Mouse (Mus musculus): Measurements from ENCODE around the gene Cdyl2.

Gene Cdyl2

DNA sequence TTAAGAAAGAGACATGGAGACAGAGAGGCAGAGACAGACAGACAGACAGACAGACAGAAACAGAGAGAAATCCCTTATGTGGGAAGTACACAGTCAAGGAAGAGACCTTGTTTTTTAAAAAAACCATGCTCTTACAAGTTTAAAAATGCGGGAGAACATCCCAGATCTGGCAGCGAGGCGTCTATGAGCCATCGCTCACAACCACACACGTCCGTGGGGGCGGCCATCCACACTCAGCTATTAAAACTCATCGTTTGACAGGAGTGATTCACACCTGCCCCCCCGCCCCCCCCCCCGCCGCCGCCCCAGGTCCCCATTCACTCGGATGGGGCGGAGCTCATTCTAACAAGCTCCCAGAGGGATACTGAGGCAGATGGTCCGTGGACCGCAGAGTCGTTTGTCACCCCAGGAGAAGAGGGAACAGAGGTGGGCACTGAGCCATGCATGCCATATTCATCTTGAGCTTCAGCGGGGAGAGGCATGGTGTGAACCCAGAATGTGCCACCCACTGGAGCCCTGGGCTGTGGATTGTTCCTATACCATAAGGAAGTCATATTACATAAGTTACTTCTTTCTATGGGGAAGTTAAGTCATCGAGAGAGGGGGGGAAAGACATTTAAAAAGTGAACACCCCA lies 113.0 kb downstream of the Cdyl2 start:
- peak; percentile 90 for DNase-seq

DNA sequence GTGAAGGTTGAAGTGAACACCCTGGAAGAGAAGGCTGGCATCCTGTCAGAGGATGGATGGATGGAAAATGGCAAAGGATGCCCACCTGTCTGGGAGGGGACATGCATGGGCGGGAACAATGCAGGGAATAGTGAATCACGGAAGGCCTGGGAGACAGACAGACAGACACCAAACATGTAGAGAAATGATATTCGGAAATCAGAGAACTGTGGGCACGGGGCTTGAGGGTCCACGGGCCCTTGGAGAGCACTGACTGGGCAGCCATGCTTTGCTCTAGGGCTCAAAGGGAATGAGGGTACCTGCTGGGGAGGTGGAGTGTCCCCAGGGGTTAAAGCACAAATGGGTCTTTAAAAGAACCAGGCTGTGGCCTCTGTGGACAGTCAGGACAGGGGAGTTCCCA lies 113.6 kb downstream of the Cdyl2 start:
- DNase-seq = no peak

DNA sequence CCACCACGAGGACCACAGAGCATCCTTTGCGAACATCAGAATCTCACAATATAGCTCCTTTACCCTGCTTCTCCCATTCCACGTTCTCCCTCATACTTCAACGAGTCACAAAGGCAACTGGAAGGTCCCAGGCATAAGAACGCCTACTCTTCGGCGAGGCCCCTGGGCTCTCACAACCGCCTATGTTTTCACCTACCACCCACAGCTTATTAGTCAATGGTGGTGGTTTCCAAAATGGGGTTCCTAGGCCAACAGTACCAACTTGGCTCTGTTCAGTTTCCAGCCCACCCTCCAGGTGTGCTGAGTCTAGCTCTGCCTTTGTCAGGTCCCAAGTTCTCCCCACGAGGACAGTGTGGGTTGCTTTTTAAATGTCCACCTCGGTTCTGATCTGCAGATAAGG lies 114.0 kb downstream of the Cdyl2 start:
- DNase-seq = peak; percentile 60

DNA sequence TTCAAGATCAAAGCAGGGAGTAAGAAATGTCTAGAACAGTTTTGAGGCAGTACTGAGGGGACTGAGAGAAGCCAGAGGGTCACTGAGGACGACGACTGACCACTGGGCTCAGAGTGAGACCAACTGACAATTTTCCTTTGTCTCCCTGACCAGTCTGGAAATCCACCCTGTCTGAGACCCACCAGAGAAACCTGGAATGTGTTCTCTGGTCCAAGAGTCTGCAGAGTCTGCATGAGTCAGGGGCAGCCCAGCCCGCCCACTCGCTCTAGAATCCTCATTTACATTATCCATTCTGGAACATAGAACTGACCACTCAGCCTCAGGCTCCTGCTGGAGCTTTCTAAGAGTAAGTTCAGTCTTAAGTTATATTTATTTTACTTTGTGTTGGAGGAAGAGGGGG lies 114.9 kb downstream of the Cdyl2 start:
- DNase-seq = no peak

DNA sequence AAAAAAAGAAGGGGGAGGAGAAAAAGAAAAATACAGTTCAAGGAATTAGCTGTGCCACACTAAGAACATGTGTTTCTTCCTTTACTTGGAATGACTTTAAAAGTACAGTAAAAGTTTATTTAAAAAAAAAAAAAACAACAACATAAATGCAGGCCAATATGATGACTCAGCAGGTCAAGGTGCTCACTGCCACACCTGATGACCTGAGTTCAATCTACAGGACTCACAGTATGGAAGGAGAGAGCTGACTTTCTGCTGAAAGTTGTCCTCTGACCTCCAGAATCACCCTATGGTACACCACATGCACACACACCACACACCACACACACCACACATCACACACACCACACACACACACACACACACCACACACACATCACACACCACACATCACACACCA lies 116.4 kb downstream of the Cdyl2 start:
- DNase-seq = no peak

DNA sequence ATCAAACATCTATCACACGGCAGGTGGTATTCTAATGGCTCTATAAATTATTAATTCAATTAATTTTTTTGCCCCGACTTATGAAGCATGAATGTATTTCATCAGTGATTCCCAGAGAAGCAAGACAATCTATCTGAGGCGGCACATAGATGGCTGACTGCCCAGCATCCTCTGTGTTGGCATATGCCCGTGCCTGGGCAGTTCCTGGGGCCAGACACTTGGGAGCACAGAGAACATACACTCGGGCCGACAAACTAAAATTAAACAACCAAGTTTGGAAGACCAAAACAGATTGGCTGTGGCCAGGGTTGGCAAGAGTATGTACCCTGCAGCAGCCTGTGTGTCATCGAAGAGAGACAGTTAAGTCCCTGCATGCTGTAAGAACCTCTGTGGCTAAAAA lies 117.9 kb downstream of the Cdyl2 start:
- no peak for DNase-seq

DNA sequence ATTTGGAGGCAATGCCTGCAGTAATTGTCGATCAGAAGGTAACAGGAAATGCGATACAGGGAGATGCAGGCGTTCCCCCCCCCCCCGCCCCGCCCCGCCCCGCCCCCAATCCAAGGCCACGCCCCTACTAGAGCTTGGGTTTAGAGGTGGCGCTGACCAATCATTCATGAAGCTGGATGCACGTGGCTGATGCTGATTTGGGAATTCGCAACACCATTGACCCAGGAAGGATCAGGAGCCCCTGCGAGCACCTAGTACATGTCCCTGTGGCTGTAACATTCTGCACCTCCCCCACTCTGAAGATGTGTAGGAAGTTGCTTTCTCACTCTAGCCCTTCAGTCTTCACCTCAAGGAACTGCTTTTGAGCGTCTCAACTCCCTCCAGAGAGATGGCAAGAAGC lies 126.6 kb downstream of the Cdyl2 start:
- DNase-seq = no peak

DNA sequence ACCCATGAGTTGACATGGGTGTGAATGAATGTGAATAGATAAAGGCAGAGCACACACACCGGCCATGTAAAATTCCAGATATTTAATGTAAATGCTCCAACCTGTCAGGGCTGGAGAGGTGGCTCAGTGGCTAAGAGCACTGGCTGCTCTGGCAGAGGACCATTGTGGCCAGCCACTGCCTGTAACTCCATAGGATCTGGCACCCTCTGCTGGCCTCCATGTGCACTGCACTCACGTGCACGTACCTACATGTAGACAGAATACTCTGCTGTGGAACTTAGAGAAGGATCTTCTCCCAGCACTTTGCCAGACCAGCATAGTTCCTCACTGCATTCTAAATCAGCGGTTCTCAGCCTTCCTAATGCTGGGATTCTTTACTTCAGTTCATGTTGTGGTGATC lies 130.0 kb downstream of the Cdyl2 start:
- DNase-seq = no peak

DNA sequence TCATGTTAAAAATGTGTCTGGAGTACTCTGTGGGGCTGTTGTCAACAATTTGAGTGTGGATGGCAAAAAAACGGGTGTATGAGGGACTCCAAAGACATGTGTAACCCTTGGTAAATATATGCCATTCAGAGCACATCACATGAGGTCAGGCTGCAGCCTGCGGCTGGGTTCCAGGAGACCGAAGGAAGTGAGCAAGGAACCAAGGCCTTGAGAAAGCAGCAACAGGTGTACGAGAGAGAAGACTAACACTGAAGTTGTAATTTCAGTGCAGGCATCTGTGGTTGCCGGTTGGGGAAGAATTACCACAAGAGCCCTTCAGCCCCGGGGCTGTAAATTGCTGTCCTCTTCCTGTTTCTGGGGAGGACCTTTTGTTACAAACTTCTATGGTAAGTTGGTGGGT lies 133.1 kb downstream of the Cdyl2 start:
- DNase-seq = no peak

DNA sequence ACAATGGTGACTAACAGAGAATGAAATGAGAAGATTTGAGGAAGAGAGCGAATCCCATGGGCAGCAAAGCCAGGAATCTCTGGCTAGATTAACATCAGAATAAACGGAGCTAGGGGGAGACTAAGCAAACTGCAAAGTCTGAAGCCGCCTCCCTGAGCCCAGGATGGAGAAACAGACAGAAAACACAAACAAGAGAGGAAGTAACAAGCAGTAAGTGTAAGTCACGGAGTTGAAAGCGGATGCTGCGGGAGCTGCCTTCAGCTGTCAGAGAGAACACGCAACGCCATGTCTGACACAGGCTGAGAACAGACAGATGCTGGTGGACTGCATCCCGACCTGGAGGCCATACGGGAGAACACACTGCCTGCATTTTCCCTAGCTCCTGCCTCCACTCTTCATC lies 141.6 kb downstream of the Cdyl2 start:
- DNase-seq = no peak

DNA sequence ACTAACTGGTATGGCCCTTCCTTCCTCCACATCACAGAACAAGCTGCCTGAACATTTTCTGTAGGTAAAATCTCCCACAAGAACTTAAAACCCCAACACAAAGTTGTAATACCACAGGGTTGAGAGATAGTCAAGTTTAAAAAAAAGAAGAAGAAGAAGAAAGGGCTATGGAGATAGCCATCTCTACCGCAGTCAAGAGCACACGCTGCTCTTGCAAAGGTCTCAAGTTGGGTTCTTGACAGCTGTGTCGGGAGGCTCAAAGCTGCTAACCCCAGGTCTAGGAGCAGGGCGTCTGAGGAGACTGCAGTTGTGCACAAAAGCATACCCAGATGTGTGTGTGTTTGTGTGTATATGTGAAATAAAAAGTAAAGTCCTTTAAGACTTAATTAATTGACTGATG lies 142.2 kb downstream of the Cdyl2 start:
- no peak for DNase-seq

DNA sequence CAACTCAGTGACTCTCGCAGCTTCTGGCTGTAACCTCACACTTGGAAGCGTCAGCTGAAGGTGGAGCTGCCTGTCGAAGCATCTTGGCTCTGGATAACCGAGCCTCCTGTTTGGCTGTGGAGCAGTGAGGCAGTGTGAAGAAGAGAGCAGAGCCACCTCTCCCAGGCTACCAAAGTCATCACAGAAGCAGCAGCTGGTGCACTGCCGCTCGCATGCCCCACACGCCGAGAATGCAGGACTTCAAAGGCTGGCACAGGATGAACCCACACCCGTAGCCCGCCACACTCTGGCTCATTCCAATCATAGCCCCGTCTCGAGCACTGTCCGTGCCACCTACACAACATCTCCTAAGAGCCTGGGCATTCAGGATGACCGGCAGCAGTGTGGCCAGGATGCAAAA lies 142.7 kb downstream of the Cdyl2 start:
- peak; percentile 11 for DNase-seq

DNA sequence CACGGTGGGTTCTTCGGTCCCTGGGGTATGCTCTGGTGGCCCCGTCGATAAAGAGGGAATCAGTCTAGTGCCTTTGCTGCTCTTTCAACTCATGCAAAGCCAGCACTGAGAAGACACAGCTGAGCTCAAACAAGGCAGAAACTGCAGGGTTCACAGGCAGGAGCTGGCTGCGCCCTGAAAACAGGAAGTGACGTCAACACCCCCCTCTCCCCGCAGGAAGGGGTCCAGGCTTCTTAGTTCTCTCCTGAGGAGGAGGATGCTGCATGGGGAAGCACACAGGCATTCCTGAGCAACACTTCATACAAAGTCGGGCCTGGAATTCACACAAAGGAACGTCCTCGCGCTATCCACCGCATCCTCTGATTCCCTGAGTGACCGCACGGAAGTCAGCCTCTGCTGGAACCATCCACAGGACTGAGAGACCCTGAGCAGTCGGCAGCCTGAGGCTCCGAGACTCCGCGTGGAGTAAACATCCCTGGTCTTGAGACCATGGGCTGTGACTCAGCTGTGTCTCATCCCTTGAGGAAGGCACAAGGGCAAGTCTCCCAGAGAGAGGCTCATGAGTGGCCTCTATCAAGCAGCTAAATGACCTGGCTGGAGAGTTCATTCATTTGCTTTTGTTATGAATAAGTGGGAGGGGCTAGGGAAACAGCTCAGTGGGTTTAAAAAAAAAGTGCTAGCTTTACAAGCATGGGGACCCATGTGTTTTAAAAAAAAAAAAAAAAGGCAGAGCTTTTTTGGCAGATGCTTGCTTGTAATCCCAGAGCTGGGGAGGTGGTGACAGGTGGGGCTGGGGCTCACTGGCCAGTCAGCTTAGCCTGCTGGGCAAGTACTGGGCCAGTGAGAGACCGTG lies 144.9 kb downstream of the Cdyl2 start:
- no peak for DNase-seq

DNA sequence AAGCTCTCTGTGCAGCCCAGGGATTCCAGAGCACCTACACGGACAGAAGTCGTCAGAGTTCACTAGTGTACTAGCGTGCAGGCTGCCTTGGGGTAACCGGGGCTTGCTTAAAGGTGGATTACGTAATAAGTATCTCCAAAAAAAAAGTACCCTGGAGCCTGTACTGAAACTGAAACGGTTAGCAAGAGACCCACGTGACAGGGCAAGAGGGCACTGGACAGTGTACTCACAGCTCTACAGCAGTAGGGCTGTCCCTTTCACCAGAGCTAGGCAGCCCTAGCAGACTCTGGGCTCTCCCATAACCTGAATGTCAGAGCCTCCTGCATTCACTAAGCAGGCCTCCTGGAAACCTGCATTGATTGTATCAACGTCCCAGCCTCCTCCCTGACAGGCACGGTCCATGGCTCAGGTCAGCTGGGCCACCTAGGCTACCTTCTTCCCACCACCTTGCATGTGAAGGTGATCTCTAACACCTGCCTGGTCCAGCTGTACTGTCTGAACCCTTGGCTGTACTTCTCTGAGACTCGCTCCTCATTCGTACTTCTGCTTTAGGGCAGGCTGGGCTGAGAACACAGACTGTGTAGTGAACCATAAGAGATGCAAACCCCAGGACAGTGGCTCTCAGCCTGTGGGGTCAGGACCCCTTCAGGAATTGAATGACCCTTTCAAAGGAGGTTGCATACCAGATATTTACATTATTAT lies 151.3 kb downstream of the Cdyl2 start:
- no peak for DNase-seq

DNA sequence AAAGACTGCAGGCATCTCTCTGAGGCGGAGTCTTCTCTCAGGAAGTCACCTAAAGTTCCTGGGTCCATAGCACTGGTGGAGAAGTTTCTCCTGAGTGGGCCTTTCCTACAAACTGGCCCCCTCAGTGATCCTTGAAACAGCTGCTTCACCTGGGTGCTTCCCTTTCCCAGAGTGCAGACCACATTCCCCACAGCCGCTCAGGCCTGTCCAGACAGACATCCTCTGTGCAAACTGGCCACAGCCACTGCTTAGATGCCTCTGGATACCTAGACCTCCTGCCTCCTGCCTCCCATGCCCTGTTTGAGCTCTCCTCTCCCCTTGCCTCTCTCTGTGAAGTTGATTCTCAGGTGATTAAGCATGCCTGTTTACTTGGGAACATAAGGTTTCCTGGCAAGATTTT lies 156.1 kb downstream of the Cdyl2 start:
- no peak for DNase-seq

DNA sequence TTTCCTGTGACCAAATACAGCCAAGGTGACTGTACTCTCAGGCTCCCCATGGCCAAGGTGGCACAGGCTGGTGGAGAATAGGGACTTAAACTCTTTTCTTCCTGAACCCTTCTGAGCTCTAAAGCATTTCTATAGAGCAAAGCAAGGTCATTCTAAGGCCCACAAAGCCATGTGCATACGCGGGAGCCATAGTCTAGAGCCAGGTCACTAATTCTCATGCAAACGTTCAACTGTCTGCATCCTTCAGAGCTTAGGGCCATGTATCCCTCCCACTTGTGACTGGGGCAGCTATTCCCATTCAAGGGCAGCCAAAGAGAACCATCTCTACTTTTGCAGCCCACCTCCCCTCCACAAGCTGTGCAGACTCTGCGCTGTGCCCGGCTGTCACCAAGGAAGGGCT lies 159.7 kb downstream of the Cdyl2 start:
- DNase-seq = no peak

DNA sequence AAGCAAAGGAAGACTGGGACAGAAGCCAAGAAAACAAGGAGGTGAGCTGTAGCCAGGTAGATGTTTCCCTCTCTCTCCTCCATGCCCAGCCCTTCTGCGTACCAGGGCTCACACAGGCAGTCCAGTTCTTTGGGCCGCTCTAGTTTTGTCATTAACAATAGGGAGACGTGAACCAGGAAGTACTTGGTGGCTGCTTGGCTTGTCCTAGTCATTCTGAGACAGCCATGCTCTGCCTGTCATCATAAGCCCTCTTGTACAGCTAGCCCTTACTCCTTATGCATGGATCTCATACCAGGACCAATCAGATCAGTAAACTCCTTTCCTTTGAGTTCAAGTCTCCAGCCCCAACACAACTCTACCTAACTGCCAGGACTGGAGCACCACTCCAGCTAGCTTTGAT lies 180.0 kb downstream of the Cdyl2 start:
- no peak for DNase-seq

DNA sequence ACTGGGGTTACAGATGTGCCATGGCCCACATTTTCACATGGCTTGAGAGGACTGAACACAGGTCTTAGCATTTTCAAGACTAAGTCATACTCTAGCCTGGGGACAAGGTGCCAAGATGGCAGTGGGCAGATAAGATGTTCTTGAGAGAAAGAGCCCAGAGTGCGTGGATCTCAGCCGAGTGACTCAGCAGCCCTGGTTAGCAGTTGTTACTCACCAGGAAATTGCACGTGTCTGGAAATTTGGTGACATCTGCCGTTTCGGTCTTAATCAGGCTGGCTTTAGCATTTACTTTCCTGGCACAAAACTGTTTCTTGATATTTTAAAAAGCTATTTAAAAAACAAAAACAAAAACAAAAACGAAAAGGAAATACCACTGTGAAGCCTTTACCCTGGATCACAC lies 180.5 kb downstream of the Cdyl2 start:
- peak; percentile 74 for DNase-seq

DNA sequence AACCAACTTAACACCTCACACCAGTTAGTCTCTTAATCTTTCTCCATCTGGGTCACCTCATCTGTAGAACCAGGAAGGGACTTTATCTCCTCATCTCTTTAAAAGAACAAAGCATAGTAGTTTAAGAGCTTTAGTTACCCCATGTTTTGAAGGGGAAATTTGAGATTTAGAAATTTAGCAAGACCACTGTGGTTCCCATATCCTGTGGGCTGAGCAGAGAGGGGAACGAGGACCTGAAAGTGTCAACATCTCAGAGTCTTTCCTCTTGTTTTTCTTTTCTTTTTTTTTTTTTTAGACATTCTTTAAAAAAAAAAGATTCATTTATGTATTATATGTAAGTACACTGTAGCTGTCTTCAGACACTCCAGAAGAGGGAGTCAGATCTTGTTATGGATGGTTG lies 189.4 kb downstream of the Cdyl2 start:
- DNase-seq = no peak

DNA sequence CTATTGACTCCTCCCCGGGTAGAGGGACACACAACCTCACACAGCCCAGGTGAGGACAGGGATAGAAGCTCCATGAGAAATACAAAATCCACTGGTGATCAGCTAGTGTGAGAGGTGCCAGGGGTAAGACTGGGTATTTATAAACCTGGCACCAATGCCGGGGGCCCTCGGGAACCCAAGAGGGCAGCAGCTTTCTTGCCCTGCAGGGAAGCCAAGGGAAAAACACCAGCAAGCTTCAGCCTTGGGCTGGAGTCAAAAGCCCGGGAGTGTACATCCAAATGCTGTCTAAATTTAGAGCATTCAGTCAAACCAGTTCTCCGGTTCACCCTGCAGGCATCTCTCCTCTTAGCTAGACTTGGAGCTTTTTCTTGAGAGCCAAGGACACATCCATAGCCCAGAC lies 189.9 kb downstream of the Cdyl2 start:
- no peak for DNase-seq

DNA sequence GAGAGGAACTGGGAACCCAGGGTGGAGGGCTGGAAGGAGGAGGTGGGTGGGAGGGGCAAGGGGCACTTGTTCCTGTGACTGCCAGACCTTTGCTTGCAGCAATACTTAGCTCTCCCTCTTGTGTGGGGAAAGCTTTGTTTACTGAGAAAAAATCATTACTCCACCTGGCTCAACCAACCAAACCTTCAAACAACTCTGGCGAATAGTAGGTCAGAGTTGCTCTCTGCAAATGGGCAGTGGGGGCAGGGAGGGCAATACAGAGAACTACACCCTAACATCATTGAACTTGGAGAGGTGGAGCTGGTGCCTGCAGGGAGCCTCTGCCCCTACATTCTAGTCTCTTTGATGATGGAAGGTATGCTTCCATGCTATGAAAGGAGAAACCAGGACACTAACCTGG lies 192.7 kb downstream of the Cdyl2 start:
- DNase-seq = no peak

DNA sequence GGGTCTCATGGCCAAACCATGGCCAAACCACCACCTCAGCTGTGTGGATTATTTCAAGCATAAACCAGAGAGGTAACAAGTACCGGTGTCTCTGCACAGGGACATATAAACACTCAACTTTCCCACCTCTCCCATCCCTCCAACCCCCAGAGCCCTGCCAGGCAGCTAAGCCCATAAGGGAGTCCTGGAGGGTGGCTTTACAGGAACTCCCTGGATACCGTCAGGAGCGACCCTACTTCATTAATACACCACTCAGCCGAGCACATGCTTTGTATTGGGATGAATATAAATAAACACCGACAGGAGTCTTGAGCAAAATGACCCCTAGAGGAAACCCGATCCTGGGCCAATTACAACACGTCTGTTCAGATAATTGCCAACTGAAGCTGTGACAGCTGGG lies 194.0 kb downstream of the Cdyl2 start:
- no peak for DNase-seq

DNA sequence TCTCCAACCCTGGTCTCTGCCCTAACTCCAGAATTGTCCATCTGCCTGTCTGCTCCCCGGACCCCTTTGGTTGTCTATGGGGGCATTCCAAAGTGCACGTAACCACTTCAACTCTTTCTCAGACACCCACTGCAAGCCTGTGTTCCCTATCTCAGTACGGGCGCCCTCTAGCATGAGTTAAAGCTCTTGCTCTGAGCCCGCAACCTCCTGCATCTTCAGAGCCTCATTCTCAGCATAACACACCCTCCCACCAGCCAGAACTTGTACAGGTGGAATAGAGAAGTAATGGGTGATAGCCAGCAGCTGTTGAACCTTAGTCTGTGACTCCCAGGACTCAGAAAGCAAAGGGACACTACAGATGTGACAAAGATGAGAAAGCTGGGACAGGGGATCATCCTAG lies 196.0 kb downstream of the Cdyl2 start:
- no peak for DNase-seq

DNA sequence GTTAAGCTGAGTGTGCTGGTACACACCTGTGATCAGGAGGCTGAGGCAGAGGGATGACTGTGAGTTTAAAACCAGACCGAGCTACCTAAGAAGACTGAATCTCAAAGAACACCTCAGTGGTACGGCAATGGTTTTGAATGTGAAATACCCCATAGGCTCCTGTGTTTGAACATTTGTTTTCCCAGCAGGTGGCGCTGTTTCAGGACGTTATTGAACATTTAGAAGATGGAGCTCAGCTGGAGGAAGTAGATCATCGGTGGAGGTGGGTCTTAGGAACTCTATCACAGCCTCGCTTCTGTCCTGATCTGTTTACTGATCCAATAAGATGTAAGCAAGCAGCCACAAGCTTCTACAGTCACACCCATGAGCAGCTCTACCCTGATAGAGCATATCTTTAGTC lies 199.7 kb downstream of the Cdyl2 start:
- DNase-seq = no peak

Measured in right cerebral cortex, adult 18-20 months (tissue).